8 mouse cellular contexts compared by ENCODE assay signal in the genomic region with DNA sequence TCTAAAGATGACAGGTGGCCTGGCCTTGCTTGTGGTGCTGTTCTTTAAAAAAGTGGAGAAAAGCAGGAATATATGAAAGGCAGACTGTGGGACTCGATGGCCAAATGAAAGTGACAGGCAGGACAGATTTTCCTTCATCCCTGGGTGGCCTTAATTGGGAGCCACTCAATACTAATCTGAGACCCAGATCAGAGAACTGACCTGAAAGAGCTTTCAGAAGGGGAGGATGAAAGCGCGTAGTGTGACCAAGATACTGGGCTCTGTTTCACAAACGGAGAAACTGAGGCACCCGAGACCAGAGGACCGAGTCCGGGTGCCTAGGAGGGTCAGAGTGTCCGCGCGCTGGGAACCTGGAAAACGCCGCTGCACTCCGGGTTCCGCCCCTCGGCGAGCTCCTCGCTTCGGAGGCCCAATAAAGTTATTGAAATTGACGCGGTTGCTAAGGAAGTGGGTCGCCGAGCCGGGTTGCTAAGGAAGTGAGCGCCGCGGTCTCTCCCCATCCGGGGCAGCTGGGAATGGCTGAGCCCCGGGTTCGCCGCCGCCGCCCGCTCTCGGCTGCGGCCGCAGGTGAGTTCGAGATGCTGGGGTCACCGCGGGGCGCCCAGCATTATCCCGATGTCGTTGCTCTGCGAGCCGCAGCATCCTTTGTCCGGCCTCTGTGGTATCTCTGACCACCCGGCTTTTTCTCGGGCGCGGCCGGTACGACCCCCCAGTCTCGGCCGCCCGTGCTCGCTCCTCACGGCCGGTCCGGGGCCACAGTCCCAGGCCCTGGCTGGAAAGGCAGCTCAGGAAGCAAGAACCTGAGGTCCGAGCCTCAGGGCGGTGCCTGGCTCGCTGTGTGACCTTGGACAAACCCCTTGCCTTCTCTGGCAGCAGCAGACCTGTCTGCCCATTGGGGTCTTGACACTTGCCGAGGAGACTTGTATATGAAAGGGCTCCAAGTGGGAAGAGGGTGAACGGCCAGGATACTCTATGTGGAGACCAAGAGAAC. TPM values are rescaled to one million over a fixed set of nuclear protein-coding genes. Genes with fewer than 3 reads are reported as not detected.
DNase-seq lines count a peak whose midpoint lies in the region; ATAC-seq and TF ChIP-seq lines count a peak whose summit lies in the region.

A gene (plus strand): TSS at position 476 of the 991 bp plus-strand sequence.

- peak within 1 kb of the TSS; percentile 69 for H3K4me3 ChIP-seq in bone marrow, adult 2 months (replicated peaks; ENCODE audit: control insufficient read depth, low read depth, low read length)
- peak within 1 kb of the TSS; percentile 97 for H3K4me3 ChIP-seq in embryonic facial prominence, embryonic 15.5 days (replicated peaks)
- H3K4me3 ChIP-seq in kidney, embryonic 14.5 days (ENCODE audit: low read length), result peak within 1 kb of the TSS; percentile 98
- peak within 1 kb of the TSS; percentile 97 for H3K4me3 ChIP-seq in limb, embryonic 15.5 days

- ATAC-seq in embryonic facial prominence, embryonic 15.5 days (ENCODE audit: insufficient number of reproducible peaks, low FRiP score, low TSS enrichment, low read depth), result peak; percentile 84
- peak; percentile 91 for ATAC-seq in kidney, embryonic 14.5 days (ENCODE audit: low FRiP score, low TSS enrichment)
- peak; percentile 79 for ATAC-seq in limb, embryonic 15.5 days (ENCODE audit: insufficient number of reproducible peaks, low FRiP score, low TSS enrichment, low read depth)

- H3K9ac ChIP-seq in embryonic facial prominence, embryonic 15.5 days, result peak within 1 kb of the TSS; percentile 79
- H3K9ac ChIP-seq in kidney, embryonic 14.5 days (ENCODE audit: low read depth, low read length), result peak within 1 kb of the TSS; percentile 91
- H3K9ac ChIP-seq in limb, embryonic 15.5 days, result peak within 1 kb of the TSS; percentile 91

- peak; percentile 90 for DNase-seq in 416B (ENCODE audit: low read depth)
- peak; percentile 87 to 88 for DNase-seq in heart, adult 9 months (ENCODE audit: low spot score in 2 of 2)
- DNase-seq in monocyte, adult 2 months (ENCODE audit: low read depth in 1 of 2, low spot score in 2 of 2), result peak; percentile 74 to 86
- peak; percentile 88 for DNase-seq in spleen, postnatal 36 days (ENCODE audit: low spot score in 2 of 2)

- peak within 1 kb of the TSS; percentile 70 for H3K4me2 ChIP-seq in embryonic facial prominence, embryonic 15.5 days (replicated peaks)
- H3K4me2 ChIP-seq in kidney, embryonic 14.5 days (replicated peaks; ENCODE audit: low read depth, low read length), result peak within 1 kb of the TSS; percentile 77
- H3K4me2 ChIP-seq in limb, embryonic 15.5 days, result peak within 1 kb of the TSS; percentile 84

- H3K4me1 ChIP-seq in bone marrow, adult 2 months (ENCODE audit: control insufficient read depth, insufficient read depth, low read length), result peaks cover 2% of the 10 kb centered on the region
- peaks cover 18% of the 10 kb centered on the region for H3K4me1 ChIP-seq in embryonic facial prominence, embryonic 15.5 days
- peaks cover 15% of the 10 kb centered on the region for H3K4me1 ChIP-seq in kidney, embryonic 14.5 days (ENCODE audit: control insufficient read depth, insufficient read depth, low read length)
- peaks cover 13% of the 10 kb centered on the region for H3K4me1 ChIP-seq in limb, embryonic 15.5 days

- no peaks in the 10 kb centered on the region for H3K9me3 ChIP-seq in embryonic facial prominence, embryonic 15.5 days (replicated peaks)
- H3K9me3 ChIP-seq in kidney, embryonic 14.5 days (ENCODE audit: control insufficient read depth, low read length), result no peaks in the 10 kb centered on the region
- no peaks in the 10 kb centered on the region for H3K9me3 ChIP-seq in limb, embryonic 15.5 days

- under 1% methylated on average over 63 of the region's 63 CpGs for WGBS in bone marrow, adult 2 months
- WGBS in embryonic facial prominence, embryonic 15.5 days, result under 1% methylated on average over 63 of the region's 63 CpGs
- under 1% methylated on average over 62 of the region's 63 CpGs for WGBS in kidney, embryonic 14.5 days
- under 1% methylated on average over 63 of the region's 63 CpGs for WGBS in limb, embryonic 15.5 days

- H3K36me3 ChIP-seq in embryonic facial prominence, embryonic 15.5 days, result no peaks in the 10 kb centered on the region
- no peaks in the 10 kb centered on the region for H3K36me3 ChIP-seq in kidney, embryonic 14.5 days (ENCODE audit: control insufficient read depth, insufficient read depth, low read length)
- H3K36me3 ChIP-seq in limb, embryonic 15.5 days, result 0 out of 2 replicates have a peak, but pooled peaks cover 3% of the 10 kb centered on the region

- H3K27ac ChIP-seq in bone marrow, adult 2 months (ENCODE audit: control insufficient read depth, insufficient read depth, low read depth, low read length, poor library complexity), result peak within 1 kb of the TSS; percentile 67
- no peak within 1 kb of the TSS; the same call in 1 of the 2 replicates for H3K27ac ChIP-seq in embryonic facial prominence, embryonic 15.5 days (replicated peaks)
- H3K27ac ChIP-seq in kidney, embryonic 14.5 days (ENCODE audit: low read depth, low read length), result peak within 1 kb of the TSS; percentile 37; the same call in 1 of the 2 replicates
- peak within 1 kb of the TSS; percentile 13; the same call in 1 of the 2 replicates for H3K27ac ChIP-seq in limb, embryonic 15.5 days

- TF ChIP-seq POLR2A in bone marrow, adult 2 months (IDR thresholded peaks at IDR 0.05; ENCODE audit: borderline replicate concordance, control insufficient read depth, low read depth, low read length), result 0 out of 2 replicates have a peak, but pooled peaks have one; percentile 28

- H3K27me3 ChIP-seq in embryonic facial prominence, embryonic 15.5 days, result no peaks in the 10 kb centered on the region
- no peaks in the 10 kb centered on the region for H3K27me3 ChIP-seq in kidney, embryonic 14.5 days (ENCODE audit: control insufficient read depth, insufficient read depth, low read length)
- no peaks in the 10 kb centered on the region for H3K27me3 ChIP-seq in limb, embryonic 15.5 days

- no peak for TF ChIP-seq CTCF in bone marrow, adult 2 months (IDR thresholded peaks at IDR 0.05; ENCODE audit: control insufficient read depth, insufficient read depth, low read length)

RNA-seq across cellular contexts. Expression of the gene that starts here (rescaled TPM):
- 6.3 and 10.9 TPM in 2 replicates for polyA plus RNA-seq in bone marrow, adult 2 months (2011; ENCODE audit: insufficient read depth, insufficient read length, low replicate concordance, missing spikeins)
- polyA plus RNA-seq in embryonic facial prominence, embryonic 15.5 days (2015; fragmentation: Nextera tagmentation; extraction: Ambion mirVana), result 7.5 and 9.0 TPM in 2 replicates
- polyA plus RNA-seq in kidney, embryonic 14.5 days (2014; fragmentation: Nextera tagmentation; extraction: Ambion mirVana), result 4.4 and 5.6 TPM in 2 replicates
- polyA plus RNA-seq in limb, embryonic 15.5 days (2015; fragmentation: Nextera tagmentation; extraction: Ambion mirVana), result 4.8 and 6.7 TPM in 2 replicates
